Mouse (Mus musculus): ENCODE measurements at regions not wholly inside any gene's neighbourhood (a gene's known extent, or its start where the extent isn't known, plus 50 kb on each side); places are given as distances from the start of the nearest gene placed in this dataset.

DNA sequence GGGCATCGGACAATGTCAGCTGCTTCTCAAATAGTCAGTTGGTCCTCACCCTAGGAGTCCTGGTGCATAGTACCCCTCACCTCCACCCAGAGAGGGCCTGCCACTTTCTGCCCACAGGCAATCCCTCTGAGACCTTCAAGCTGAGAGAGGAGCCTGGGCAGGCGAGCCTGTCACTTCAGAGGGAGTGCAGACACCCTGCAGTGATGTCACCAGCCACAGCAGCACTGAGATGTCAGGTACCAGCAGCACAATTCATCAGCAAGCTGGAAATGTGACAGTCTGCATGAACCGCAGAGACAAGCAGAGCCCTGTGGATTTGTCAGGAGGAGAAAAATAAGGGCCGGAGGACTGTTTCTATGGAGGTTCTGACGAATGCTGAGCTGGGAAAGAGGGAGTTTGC, 324.3 kb downstream of the Qk start:
- no peak for DNase-seq (ENCODE audit: low spot score)

DNA sequence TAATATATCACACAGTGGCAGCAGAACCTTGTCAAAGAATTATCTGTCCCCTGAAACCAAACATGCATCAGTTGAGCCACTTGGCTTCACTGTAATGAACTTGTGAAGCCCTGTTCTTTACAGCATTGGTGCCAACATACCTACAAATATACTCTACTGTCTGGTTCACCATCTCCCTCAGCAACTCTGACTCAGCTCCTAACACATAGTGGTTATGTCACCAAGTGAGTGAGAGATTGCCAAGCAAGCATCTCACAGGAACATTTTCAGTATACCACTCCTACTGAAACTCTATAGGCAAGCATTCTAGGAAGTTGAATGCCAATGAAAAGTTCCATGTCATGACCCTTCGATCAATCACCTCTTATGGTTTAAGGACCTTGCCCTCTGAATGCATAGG, 321.2 kb upstream of the Pabpc6 start:
- no peak for DNase-seq (ENCODE audit: low spot score)

DNA sequence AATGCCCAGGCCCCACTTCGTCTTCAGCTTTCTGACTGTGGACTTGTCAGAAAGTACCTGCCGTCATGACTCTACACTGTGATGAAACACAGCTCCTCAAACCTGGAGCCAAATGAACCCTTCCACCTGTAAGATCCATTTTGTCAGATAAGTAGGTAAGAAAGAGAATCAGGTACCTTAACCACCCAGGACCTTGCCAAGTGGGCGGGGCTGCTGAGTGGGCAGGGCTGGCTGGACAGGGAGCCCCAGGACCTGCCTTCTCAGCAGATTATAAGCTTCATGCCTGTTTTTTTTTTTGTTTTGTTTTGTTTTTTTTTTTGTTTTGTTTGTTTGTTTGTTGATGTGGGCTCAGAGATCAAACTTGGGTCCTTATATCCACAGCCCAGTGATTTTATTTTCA, 311.8 kb upstream of the Pabpc6 start:
- DNase-seq (ENCODE audit: low spot score), result no peak

DNA sequence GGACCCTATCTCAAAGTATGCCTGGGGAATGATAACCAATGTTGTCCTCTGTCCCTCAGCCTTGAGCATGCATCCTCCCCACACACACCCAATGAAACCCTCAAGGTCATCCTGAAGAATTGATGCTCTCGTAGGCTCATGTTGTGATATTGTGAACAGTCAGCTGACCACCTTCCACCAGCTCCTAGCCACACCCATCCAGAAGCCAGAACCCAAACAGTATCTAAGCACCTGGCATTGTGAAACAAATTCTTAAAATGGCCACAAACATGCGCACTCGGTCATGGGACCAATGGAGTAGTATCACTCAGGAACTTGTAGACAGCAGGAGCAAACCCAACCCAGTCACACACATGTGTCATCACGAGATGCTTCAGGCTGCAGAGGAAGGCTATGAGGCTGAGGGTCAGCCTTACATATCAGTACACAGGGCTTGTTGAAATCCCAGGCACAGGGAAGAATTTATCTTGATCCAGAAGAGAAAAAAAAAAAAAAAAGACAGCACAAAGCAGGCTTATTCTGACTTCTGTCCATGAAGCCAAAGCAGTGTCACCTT, 307.4 kb upstream of the Pabpc6 start:
- DNase-seq (ENCODE audit: low spot score), result no peak

DNA sequence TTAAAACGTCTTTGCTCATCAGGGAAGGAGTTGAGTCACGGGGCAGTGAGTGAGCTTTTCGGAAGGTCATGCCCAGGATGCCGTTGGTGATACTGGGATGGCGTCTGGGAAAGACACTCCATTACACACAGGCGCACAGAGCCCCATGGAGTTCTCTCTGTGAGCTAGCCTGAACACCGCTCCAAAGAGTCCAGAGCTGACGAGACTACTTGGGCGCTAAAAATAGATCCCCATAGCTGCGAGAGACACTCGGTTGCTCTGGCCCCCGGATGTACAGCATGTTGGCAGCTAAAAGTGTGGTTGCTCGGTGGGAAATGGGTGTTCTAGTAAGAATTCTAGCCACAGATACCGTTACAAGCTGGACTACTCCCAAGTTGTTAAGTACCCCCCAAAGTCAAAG, 306.5 kb upstream of the Pabpc6 start:
- no peak for DNase-seq (ENCODE audit: low spot score)

DNA sequence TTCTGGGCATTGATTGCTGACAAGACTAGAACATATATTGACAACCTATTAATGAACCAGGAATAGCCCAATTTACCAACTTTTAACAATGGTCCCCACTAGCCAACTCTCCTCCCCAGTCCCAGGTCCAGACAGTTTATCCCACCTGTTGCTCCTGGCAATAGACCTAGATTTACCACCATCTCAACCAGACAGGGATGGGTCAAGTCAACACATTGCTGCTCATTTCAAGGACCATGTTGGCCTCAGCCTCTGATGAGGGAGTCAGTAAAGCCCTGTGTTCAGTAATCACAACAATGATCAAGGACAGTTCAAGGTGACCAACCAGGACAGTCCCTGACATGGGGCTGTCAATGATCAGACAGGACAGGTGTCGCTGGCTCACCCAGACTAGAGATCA, 305.6 kb upstream of the Pabpc6 start:
- no peak for DNase-seq (ENCODE audit: low spot score)

DNA sequence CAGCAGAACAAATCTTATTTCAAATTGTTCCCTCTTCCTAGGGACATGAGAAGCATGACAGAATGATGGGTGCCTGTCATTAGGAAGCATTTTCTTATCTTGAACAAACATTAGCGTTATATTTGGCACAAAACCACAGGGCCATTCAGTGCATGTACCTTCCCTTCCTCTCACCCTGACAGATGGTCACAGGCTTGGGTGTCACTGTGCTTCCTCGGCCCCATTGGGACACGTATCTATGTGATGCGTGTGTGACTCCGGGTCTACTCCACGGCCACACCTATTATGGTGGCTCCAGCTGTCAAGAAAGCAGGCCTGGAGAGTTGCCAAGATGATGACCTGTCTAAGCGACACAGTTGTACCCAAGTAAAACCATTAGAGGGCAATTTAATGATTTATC, 298.5 kb upstream of the Pabpc6 start:
- DNase-seq (ENCODE audit: low spot score), result no peak

DNA sequence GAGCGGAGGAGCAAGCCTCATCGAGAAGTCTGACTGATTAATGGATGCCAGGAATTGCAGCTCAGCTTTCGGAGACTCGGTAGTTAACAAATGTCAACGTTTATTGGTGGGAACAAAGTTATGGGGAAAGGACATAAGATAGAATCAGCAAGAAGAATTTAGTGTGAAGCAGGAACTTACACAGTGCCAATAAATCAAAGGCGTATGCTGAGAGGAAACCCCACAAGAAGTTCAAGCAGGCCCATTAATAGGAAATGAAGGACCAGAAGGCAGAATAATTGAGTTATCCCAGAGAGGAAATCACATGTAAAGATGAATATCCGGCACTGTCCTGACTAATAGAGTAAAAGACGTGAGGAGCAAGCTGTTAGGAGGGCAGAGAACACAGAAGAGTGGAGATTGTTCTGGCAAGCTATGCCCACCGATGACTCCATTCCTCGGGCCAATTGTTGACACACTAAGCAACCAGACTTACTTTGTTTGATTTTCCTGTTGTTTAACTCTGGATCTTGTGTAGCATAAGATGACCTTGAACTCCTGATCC, 293.4 kb upstream of the Pabpc6 start:
- DNase-seq (ENCODE audit: low spot score), result no peak

DNA sequence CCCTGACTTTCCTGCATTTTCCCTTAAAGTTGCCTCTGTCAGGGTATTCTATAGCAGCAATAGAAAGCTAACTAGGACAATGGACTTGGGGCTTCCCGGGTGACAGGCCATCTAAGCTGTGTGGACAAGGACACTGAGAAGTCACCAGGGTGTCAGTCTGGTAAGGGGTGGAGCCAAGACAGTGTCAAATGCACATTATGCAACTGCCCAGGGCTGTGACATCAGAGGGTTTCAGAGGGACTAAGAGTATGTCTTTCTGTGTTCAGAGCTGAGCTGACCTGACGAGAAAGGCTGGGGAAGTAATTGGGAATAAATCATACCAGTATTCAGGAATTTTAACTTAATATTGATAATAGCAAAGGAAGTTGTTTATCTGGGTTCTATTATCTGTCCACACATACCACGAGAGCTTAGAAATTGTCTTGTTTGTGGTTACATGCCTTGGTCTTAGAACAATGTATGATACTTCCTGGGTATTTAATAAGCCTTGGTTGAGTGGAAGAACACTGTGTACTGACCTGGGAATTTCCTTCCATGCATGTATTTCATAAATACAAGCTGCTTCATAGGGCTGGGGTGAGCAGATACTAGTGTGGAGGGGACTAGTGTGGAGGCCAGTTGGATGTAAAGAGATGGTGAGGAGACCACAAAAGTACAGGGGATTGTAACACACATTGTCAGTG, 279.6 kb upstream of the Pabpc6 start:
- DNase-seq (ENCODE audit: low spot score), result no peak

DNA sequence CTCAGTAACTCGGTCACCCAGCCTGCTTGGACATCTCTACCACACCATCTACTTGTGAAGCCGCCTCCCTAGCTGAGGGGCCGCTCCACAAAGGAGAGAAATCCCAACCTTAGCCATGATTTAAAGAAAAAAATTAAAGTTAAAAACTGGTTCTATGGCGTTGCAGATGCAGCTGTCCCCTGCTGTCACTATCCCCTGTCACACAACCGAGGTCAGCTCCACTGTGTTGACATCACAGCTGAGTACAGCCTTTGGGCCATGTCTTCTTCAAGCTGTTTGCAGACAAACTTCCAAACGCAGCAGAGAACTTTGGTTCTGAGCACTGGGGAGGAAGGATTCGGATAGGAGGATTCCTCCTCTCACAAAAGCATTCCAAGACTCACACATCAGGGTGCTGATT, 278.1 kb upstream of the Pabpc6 start:
- DNase-seq (ENCODE audit: low spot score), result no peak

DNA sequence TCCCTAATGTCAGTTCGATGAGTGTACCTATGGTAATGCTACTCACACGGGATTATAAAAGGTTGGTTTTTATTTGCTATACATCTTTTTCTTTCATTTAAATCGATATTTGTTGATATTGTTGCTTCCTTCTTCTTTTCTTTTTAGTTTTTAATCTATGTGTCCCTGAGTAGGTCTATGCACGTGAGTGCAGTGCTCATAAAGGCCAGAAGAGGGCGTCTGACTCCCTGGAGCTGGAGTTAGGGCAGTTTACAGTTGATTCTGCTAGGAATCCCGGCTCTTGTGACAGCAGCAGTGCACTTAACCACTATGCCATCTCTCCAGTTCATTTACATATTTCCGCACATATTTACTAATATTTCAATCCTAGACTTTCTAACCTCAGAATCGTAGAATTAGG, 275.0 kb upstream of the Pabpc6 start:
- DNase-seq (ENCODE audit: low spot score), result no peak

DNA sequence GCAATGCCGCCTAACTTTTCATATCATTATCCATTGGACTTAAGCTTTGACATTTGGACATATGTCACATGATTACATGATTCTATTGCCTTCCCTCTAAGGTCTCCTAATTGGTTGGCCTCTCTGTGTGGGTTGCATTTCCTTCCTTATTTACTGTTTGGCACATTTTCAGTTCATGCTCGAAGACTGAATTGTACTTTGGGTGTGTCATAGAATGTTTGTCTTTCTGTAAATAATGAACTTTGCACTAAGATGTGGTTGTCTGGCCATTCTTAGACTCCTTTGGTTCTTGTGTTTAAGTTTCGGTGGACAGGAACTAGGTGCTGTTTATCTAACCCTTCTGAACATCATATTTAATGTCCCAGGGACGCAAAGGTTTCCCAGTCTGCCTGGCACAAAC, 272.7 kb upstream of the Pabpc6 start:
- no peak for DNase-seq (ENCODE audit: low spot score)

DNA sequence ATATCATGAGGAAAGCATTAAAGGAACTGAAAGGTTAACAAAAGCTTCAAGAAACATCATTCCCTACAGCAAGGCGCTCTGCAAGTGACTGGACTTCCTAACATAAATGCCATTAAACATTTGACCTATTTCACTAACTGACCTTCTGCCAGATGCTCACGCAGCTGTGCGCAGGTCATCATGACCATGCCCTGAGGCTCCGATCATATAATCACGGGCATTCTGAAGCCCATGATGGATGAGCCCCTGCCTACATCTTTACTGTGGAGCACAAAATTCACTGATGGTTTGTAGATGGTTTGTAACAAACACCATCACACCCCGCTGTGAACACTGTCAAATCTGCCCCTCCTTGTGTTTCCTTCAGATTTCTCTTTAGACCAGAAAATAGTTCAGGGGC, 270.1 kb upstream of the Pabpc6 start:
- DNase-seq (ENCODE audit: low spot score), result no peak

DNA sequence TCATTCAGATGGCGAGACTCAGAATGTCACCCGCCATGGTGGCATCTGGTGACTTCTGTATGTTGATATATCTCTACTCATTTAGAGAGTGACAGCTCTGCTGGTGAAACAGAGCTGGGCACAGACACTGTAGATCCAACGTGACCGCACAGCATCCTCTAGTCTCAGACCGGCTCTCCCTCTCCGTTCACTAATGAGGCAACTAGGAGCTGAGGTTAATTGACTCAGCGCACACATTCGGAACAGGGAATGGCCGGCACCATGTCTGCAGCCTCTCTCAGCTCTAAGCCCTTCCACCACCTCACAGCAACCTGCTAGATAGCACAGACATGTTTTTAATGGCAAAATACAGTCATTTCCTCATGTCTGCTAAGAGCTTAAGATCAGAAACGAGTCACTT, 268.9 kb upstream of the Pabpc6 start:
- no peak for DNase-seq (ENCODE audit: low spot score)

DNA sequence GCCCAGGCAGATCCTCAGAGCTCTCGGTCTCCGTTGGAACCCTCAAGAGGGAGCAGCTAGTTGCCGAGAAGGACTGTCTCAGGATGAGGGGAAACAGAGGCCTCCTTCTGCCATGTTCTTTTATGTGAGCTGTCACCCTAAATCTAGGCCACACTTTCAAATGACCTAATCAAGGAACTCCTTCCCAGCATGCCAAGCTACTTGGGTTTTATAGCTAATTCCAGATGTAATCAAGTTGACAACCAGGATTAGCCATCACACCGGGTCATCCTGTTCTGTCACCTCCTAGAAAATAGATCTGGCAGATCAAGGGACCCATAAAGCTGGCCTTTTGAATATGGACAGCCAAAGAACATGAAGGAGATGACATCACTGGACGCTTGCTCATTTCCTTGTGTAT, 267.7 kb upstream of the Pabpc6 start:
- DNase-seq (ENCODE audit: low spot score), result no peak

DNA sequence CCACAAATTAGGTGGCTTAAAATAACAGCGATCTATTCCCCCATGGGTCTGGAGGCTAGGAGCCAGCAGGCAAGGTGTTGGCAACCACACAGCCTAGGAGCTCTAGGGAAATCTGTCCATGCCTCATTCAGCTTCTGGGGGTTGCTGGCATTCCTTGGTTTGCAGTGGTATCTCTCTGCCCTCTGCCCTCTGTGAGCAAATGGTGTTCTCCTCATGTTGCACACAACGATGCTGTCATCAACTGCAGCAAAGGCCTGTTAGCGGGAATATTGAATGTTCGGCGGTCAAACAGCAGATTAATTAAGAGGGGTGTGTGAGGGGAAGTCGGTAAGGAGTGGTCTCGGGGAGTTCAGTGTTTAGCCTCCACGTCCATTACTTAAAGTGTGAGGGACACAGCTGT, 262.7 kb upstream of the Pabpc6 start:
- no peak for DNase-seq (ENCODE audit: low spot score)

DNA sequence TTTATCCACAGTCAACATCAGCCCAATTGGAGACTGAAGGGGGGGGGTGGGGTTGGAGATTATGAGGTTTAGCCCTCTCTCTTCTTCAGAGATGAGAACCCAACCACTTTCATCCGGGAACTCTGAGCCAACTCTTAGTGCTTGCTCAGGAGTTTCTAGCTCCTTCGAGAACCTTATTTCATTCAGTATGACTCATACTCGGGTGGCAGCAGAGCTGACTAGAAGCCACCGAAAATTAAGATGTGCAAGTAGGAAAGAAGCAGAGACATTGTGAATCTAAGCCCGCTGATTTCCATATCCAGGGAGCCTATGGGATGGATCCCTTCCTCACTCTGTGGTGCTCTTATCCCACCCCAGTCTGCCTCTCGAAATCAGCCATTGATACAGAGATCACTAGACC, 262.0 kb upstream of the Pabpc6 start:
- DNase-seq (ENCODE audit: low spot score), result no peak

DNA sequence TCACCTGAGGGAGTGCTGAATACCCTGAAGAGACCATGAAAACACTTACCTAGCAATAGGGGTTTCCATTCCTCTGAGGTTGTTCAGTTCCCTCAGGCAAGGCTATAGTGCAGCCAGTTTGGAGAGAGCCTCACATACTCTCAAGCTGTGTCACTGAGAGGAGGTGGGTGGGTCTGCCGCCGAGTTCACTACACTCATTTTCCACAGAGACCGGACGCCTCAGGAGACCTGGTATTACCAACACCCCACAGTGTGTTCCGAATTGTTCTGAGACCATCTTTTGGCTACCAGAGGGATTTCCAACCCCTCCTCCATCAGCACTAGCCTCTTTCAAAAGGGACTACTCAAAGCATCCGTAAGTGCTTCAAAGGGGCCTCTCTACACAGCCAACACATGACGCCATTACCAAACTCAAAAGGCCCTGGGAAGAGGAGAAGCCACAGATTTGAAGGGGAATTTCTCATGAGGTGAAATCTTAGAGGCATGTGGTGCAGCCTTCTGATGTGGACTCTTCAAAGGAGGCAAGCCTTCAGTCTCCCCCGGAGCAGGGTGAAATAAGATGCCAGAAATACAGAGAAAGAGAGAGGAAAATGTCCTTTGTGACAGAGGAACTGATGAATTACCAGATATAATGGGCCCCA, 260.1 kb upstream of the Pabpc6 start:
- DNase-seq (ENCODE audit: low spot score), result no peak

DNA sequence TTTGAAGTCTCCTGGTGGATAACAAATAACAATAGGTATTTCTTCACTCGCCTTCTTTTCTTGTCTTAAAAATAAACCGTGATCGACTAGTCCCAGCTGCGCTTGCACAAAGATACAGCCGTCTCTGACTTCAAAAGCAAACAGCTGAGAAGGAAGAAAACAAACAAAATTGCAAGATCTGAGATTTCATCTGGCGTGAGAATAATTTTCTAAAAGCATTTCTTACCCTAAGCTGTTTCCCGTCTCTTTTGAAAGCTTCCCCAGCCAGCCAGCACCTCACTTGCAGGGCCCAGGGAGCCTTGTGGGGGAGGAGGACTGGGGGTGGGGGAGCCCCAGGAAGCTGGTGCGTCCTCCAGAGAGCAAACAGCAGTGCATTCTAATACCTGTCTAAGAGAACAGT, 258.2 kb upstream of the Pabpc6 start:
- no peak for DNase-seq (ENCODE audit: low spot score)

DNA sequence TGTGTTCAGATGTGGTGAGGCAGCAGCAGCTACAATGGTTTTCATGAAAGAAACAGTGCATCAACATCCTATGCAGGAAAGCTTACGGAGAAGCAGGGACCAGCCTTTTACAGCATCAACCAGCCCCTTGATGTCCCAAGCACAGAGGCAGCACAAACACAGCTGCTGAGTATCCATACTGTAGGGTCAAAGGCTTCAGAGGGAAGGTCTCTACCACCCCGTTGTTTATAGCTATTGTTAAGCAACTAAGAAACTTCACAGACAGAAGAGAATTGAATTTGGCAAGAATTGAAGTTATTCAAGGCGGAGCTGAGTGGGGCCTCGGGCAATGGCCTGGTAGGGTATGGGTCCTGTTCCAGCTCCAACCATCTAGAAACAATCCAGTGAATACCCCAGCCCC, 256.8 kb upstream of the Pabpc6 start:
- DNase-seq (ENCODE audit: low spot score), result no peak

DNA sequence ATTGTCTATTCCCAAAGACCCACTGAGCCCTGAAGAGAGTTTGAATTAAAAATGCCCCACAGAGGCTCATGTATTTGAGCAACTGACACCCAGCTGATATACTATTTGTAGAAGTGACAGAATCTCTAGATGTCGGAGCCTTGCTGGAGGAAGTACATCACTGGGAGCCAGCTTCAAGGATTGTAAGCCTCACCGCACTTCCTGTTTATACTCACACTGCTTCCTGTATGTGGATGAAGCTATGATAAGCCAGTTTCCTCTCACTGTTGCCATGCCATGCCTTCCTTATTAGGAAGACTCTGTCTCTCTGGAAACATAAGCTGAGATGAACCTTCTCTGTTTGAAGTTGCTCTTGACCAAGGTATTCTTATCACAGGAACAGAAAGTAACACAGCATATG, 251.8 kb upstream of the Pabpc6 start:
- no peak for DNase-seq (ENCODE audit: low spot score)

DNA sequence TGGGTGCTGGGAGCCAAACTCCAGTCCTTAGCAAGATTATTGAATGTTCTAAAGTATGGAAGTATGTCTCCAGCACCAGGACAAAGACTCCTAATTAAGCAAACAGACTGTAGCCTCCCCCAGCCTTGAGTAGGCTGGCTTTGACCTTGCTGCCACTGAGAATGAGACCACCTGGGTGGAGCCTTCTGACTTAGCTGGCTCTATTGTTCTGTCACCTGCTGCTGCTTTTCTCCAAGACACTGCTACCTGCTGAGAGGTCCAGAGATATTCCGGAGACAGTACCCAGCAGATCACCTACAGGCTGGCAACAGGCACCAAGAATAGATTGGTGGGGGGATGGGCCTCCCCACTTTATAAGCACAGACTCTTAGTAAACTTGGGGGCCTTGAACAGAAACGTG, 247.5 kb upstream of the Pabpc6 start:
- no peak for DNase-seq (ENCODE audit: low spot score)

DNA sequence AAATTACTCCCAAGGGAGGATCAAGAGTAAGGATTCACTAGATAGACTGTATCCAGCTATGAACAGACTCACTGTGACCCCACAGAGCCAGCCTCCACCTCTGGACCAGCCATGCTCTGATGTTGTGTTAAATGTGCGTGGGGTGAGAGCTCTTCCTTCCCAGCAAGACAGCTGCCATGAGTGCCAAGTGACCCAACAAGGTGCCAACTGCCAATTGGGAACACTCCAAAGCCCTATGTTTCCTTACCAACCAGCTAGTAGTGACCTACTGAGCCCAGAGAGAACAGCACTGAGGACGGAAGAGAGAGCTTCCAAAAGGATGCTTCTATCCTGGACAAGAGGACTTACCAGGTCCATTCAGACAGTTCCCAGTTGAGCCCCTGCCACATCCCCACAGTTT, 241.3 kb upstream of the Pabpc6 start:
- DNase-seq (ENCODE audit: low spot score), result no peak

DNA sequence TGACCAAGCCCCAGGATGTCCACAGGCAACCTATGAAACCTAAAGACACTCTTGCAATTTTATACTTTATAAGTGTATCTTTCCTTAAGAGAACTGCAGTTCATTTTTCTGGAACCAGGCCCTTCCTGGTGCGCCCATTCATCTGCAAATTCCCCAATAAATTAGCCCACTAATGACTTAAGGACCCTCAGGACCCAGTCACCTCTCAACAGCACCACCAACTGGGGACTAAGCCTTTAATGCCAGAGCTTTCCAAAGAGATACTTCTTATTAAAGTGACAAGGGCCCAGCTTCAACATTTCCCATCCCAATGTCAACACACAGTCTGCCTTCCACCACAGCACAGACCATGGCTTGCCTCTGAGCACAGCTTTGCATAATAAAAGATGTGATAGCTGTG, 237.6 kb upstream of the Pabpc6 start:
- no peak for DNase-seq (ENCODE audit: low spot score)

Measured in yolk sac, embryonic 10.5 days (tissue).